Comparison of ENCODE assay signal across 14 mouse cellular contexts in the genomic region with DNA sequence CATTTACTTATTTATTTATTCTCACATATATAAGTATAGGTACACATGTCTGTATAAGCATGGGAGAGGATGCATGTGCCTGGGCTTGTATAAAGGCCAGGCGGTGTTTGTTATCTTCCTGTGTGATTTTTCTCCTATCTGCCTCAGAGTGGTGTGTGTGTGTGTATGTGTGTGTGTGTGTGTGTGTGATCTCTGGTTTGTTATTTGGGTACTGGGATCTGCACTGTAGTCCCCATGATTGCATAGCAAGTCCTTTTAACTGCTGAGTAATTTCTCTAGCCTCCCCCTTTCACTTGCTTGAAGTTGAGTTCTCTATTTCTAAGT. TPM values are rescaled to one million over a fixed set of nuclear protein-coding genes. Genes with fewer than 3 reads are reported as not detected.
A peak's percentile ranks its signal among the peaks of the same experiment; 100 is the strongest.
DNase-seq lines count a peak whose midpoint lies in the region; ATAC-seq and TF ChIP-seq lines count a peak whose summit lies in the region.
"Had no signal": no experiment of that assay in that cellular context is flagged by ENCODE, and none has a peak within 500 bp of the region (broad histone marks: within the 10 kb centered on the region; RNA-seq: fewer than 3 reads in every experiment).

No protein-coding gene starts in this region.

- H3K9ac ChIP-seq in forebrain, postnatal 0 days: no peak overlapping the region
- H3K9ac ChIP-seq in hindbrain, postnatal 0 days (replicated peaks; ENCODE audit: low read length): no peak overlapping the region
- no peak overlapping the region for H3K9ac ChIP-seq in hindbrain, embryonic 13.5 days
- no peak overlapping the region for H3K9ac ChIP-seq in midbrain, embryonic 14.5 days (replicated peaks; ENCODE audit: low read length)
- H3K9ac ChIP-seq: heart, embryonic 15.5 days had no signal

- 96% methylated on average over 1 of the region's 1 CpGs for WGBS in forebrain, postnatal 0 days
- WGBS in forebrain, embryonic 10.5 days: 97% methylated on average over 1 of the region's 1 CpGs
- 91% methylated on average over 1 of the region's 1 CpGs for WGBS in hindbrain, postnatal 0 days
- WGBS in hindbrain, embryonic 13.5 days: 96% methylated on average over 1 of the region's 1 CpGs
- 95% methylated on average over 1 of the region's 1 CpGs for WGBS in midbrain, embryonic 14.5 days

- H3K36me3 ChIP-seq in forebrain, postnatal 0 days (ENCODE audit: insufficient read depth): no peaks in the 10 kb centered on the region
- H3K36me3 ChIP-seq in forebrain, embryonic 10.5 days (replicated peaks): no peaks in the 10 kb centered on the region
- H3K36me3 ChIP-seq in hindbrain, postnatal 0 days (ENCODE audit: insufficient read depth, low read length): no peaks in the 10 kb centered on the region
- no peaks in the 10 kb centered on the region for H3K36me3 ChIP-seq in hindbrain, embryonic 13.5 days
- H3K36me3 ChIP-seq in midbrain, embryonic 14.5 days (ENCODE audit: control insufficient read depth, insufficient read depth, low read length): no peaks in the 10 kb centered on the region
- H3K36me3 ChIP-seq: embryonic facial prominence, embryonic 10.5 days; heart, embryonic 15.5 days had no signal

- no peak overlapping the region for H3K4me3 ChIP-seq in forebrain, postnatal 0 days (ENCODE audit: low read depth, low read length)
- no peak overlapping the region for H3K4me3 ChIP-seq in forebrain, embryonic 10.5 days
- no peak overlapping the region for H3K4me3 ChIP-seq in hindbrain, postnatal 0 days (ENCODE audit: low read length)
- no peak overlapping the region for H3K4me3 ChIP-seq in hindbrain, embryonic 13.5 days
- H3K4me3 ChIP-seq in midbrain, embryonic 14.5 days (replicated peaks; ENCODE audit: low read depth, low read length): no peak overlapping the region
- H3K4me3 ChIP-seq: embryonic facial prominence, embryonic 10.5 days; heart, adult 2 months; heart, embryonic 15.5 days had no signal

- TF ChIP-seq CTCF in forebrain, postnatal 0 days (IDR thresholded peaks at IDR 0.05; ENCODE audit: low read depth): no peak
- TF ChIP-seq CTCF in hindbrain, postnatal 0 days (IDR thresholded peaks at IDR 0.05; ENCODE audit: low read depth): no peak
- peak; percentile 0 for TF ChIP-seq CTCF in Patski (IDR thresholded peaks at IDR 0.05)

- peak; percentile 23; the same call in 1 of the 2 replicates for ATAC-seq in forebrain, postnatal 0 days
- peak; percentile 27; the same call in 1 of the 2 replicates for ATAC-seq in hindbrain, postnatal 0 days
- ATAC-seq in hindbrain, embryonic 13.5 days (ENCODE audit: low FRiP score): no peak
- no peak for ATAC-seq in Patski
- 0 out of 2 replicates have a peak, but pooled peaks have one; percentile 3 for ATAC-seq in midbrain, embryonic 14.5 days (ENCODE audit: low FRiP score, low TSS enrichment)

- CTCF ChIA-PET in Patski (lab: Charles Lee): interaction anchor here (3.7 kb wide), 1 partner anchor 155 kb away, joined by 19 read pairs; no protein-coding TSS in a partner anchor

- in situ Hi-C loops in Patski (cut with MboI; ENCODE audit: low pct_unique_long_range_greater_than_20kb): loop anchor here (5.0 kb wide), 1 partner anchor 164 kb away; a partner anchor contains a TSS

- no peak for DNase-seq in forebrain, postnatal 0 days
- DNase-seq in forebrain, embryonic 10.5 days (ENCODE audit: extremely low spot score, low spot score): no peak
- DNase-seq in hindbrain, postnatal 0 days (ENCODE audit: low spot score): no peak
- DNase-seq in Patski (ENCODE audit: low read depth, low spot score): no peak
- DNase-seq in midbrain, embryonic 14.5 days: no peak
- DNase-seq in left cerebral cortex, postnatal 36 days (ENCODE audit: low spot score in 2 of 2): no peak
- DNase-seq: adrenal gland, adult 8-10 months; gastrocnemius, postnatal 14 days; heart, adult 2 months; kidney, adult 11 months had no signal

- intact Hi-C loops in left cerebral cortex, postnatal 36 days (cut with DNase I): no loop called here

- H3K4me1 ChIP-seq in forebrain, postnatal 0 days (ENCODE audit: insufficient read depth): no peaks in the 10 kb centered on the region
- no peaks in the 10 kb centered on the region for H3K4me1 ChIP-seq in forebrain, embryonic 10.5 days
- no peaks in the 10 kb centered on the region for H3K4me1 ChIP-seq in hindbrain, postnatal 0 days (ENCODE audit: insufficient read depth, low read length)
- no peaks in the 10 kb centered on the region for H3K4me1 ChIP-seq in hindbrain, embryonic 13.5 days (replicated peaks)
- no peaks in the 10 kb centered on the region for H3K4me1 ChIP-seq in midbrain, embryonic 14.5 days (ENCODE audit: control insufficient read depth, insufficient read depth, low read length)
- H3K4me1 ChIP-seq: heart, embryonic 15.5 days had no signal

- no peaks in the 10 kb centered on the region for H3K9me3 ChIP-seq in forebrain, postnatal 0 days (ENCODE audit: low read length)
- H3K9me3 ChIP-seq in forebrain, embryonic 10.5 days: no peaks in the 10 kb centered on the region
- no peaks in the 10 kb centered on the region for H3K9me3 ChIP-seq in hindbrain, postnatal 0 days (ENCODE audit: low read length)
- no peaks in the 10 kb centered on the region for H3K9me3 ChIP-seq in hindbrain, embryonic 13.5 days
- H3K9me3 ChIP-seq in midbrain, embryonic 14.5 days (ENCODE audit: control insufficient read depth, low read length): no peaks in the 10 kb centered on the region
- H3K9me3 ChIP-seq: embryonic facial prominence, embryonic 10.5 days; heart, embryonic 15.5 days had no signal

- no peak overlapping the region for H3K4me2 ChIP-seq in forebrain, postnatal 0 days (ENCODE audit: low read depth)
- no peak overlapping the region for H3K4me2 ChIP-seq in hindbrain, postnatal 0 days (ENCODE audit: low read depth, low read length)
- H3K4me2 ChIP-seq in hindbrain, embryonic 13.5 days: no peak overlapping the region
- H3K4me2 ChIP-seq in midbrain, embryonic 14.5 days (ENCODE audit: low read length): no peak overlapping the region
- H3K4me2 ChIP-seq: heart, embryonic 11.5 days; heart, embryonic 15.5 days had no signal

- POLR2A ChIA-PET in Patski (lab: Charles Lee): no interaction called here

- H3K27me3 ChIP-seq in forebrain, postnatal 0 days (ENCODE audit: insufficient read depth, low read length): no peaks in the 10 kb centered on the region
- no peaks in the 10 kb centered on the region for H3K27me3 ChIP-seq in forebrain, embryonic 10.5 days (ENCODE audit: poor library complexity, severe bottlenecking)
- no peaks in the 10 kb centered on the region for H3K27me3 ChIP-seq in hindbrain, postnatal 0 days (ENCODE audit: insufficient read depth, low read length)
- no peaks in the 10 kb centered on the region for H3K27me3 ChIP-seq in hindbrain, embryonic 13.5 days
- H3K27me3 ChIP-seq in Patski: no peaks in the 10 kb centered on the region
- no peaks in the 10 kb centered on the region for H3K27me3 ChIP-seq in midbrain, embryonic 14.5 days (ENCODE audit: control insufficient read depth, insufficient read depth, low read length)
- H3K27me3 ChIP-seq: heart, embryonic 15.5 days had no signal

- H3K27ac ChIP-seq in forebrain, postnatal 0 days (ENCODE audit: low read depth, low read length): no peak overlapping the region
- H3K27ac ChIP-seq in forebrain, embryonic 10.5 days: no peak overlapping the region
- no peak overlapping the region for H3K27ac ChIP-seq in hindbrain, postnatal 0 days
- no peak overlapping the region for H3K27ac ChIP-seq in hindbrain, embryonic 13.5 days
- no peak overlapping the region for H3K27ac ChIP-seq in midbrain, embryonic 14.5 days (replicated peaks; ENCODE audit: low read depth, low read length)
- H3K27ac ChIP-seq: embryonic facial prominence, embryonic 10.5 days; heart, adult 2 months; heart, embryonic 15.5 days had no signal

RNA-seq across cellular contexts. Expression of a gene that starts 45.3 kb away (rescaled TPM):
- total RNA-seq in forebrain, postnatal 0 days (2014; rRNA removed): 20.3 and 20.5 TPM in 2 replicates
- polyA plus RNA-seq in forebrain, postnatal 0 days (2015; fragmentation: Nextera tagmentation; extraction: Ambion mirVana): 6.3 and 10.3 TPM in 2 replicates
- polyA plus RNA-seq in forebrain, embryonic 10.5 days (2016; fragmentation: Nextera tagmentation; extraction: Ambion mirVana): 3.8 and 6.4 TPM in 2 replicates
- total RNA-seq in hindbrain, postnatal 0 days (2014; rRNA removed): 11.6 and 23.4 TPM in 2 replicates
- polyA plus RNA-seq in hindbrain, postnatal 0 days (2015; fragmentation: Nextera tagmentation; extraction: Ambion mirVana): 14.6 and 15.2 TPM in 2 replicates
- 12.0 and 13.6 TPM in 2 replicates for polyA plus RNA-seq in hindbrain, embryonic 13.5 days (2015; fragmentation: Nextera tagmentation; extraction: Ambion mirVana)
- polyA plus RNA-seq in Patski (2021): 10.3 TPM
- polyA plus RNA-seq in midbrain, embryonic 14.5 days (2014; fragmentation: Nextera tagmentation; extraction: Ambion mirVana): 13.6 and 16.7 TPM in 2 replicates
- total RNA-seq in left cerebral cortex, postnatal 36 days (2021): 10 to 100 TPM; 23.6 to 32.9 TPM

Comparison
In these comparisons a context has a peak if more than half of its experiments do, and no peak if none do; other contexts are left out.
1. ATAC-seq: peak in forebrain, postnatal 0 days (single experiment), hindbrain, postnatal 0 days (single experiment) and midbrain, embryonic 14.5 days (single experiment); none in hindbrain, embryonic 13.5 days (single experiment) and Patski (single experiment).